In genomic region chr4:134019210-134019609, GRCm38 (mm10) we compare ENCODE assay signal across 11 mouse cellular contexts. TPM values are rescaled to one million over a fixed set of nuclear protein-coding genes. Genes with fewer than 3 reads are reported as not detected.
DNase-seq lines count a peak whose midpoint lies in the region; ATAC-seq and TF ChIP-seq lines count a peak whose summit lies in the region.
"Had no signal": no experiment of that assay in that cellular context is flagged by ENCODE, and none has a peak within 500 bp of the region (broad histone marks: within the 10 kb centered on the region; RNA-seq: fewer than 3 reads in every experiment).

No protein-coding gene starts in this region.

- peak overlapping the region; percentile 80 for H3K4me2 ChIP-seq in heart, embryonic 11.5 days
- no peak overlapping the region for H3K4me2 ChIP-seq in embryonic facial prominence, embryonic 13.5 days
- peak overlapping the region; percentile 66; the same call in 1 of the 2 replicates for H3K4me2 ChIP-seq in limb, embryonic 12.5 days
- H3K4me2 ChIP-seq in neural tube, embryonic 13.5 days = peak overlapping the region; percentile 55

- WGBS in heart, embryonic 11.5 days (ENCODE audit: insufficient replicate concordance) = 1% methylated on average over 9 of the region's 10 CpGs
- 0% methylated on average over 8 of the region's 10 CpGs for WGBS in embryonic facial prominence, embryonic 13.5 days
- WGBS in limb, embryonic 12.5 days = 4% methylated on average over 10 of the region's 10 CpGs
- 0% methylated on average over 8 of the region's 10 CpGs for WGBS in neural tube, embryonic 13.5 days

- no peak overlapping the region for H3K27ac ChIP-seq in heart, embryonic 11.5 days (ENCODE audit: low read depth, low read length)
- H3K27ac ChIP-seq in embryonic facial prominence, embryonic 13.5 days = no peak overlapping the region
- H3K27ac ChIP-seq in limb, embryonic 12.5 days = no peak overlapping the region
- H3K27ac ChIP-seq in neural tube, embryonic 13.5 days (replicated peaks) = peak overlapping the region; percentile 68
- no peak overlapping the region for H3K27ac ChIP-seq in layer of hippocampus, adult 2 months

- no peak for ATAC-seq in heart, embryonic 11.5 days (replicated peaks; ENCODE audit: insufficient number of reproducible peaks, low FRiP score, low TSS enrichment)
- 0 out of 2 replicates have a peak, but pooled peaks have one; percentile 56 for ATAC-seq in embryonic facial prominence, embryonic 13.5 days (ENCODE audit: insufficient number of reproducible peaks, insufficient read depth, low FRiP score, low TSS enrichment, low read depth)
- no peak for ATAC-seq in limb, embryonic 12.5 days (ENCODE audit: insufficient number of reproducible peaks, insufficient read depth, low FRiP score, low TSS enrichment, low read depth)
- ATAC-seq in neural tube, embryonic 13.5 days (ENCODE audit: low read depth) = peak; percentile 28; the same call in 1 of the 2 replicates

- no peaks in the 10 kb centered on the region for H3K36me3 ChIP-seq in heart, embryonic 11.5 days (ENCODE audit: control insufficient read depth, insufficient read depth, low read length)
- no peaks in the 10 kb centered on the region for H3K36me3 ChIP-seq in embryonic facial prominence, embryonic 13.5 days
- H3K36me3 ChIP-seq in limb, embryonic 12.5 days = no peaks in the 10 kb centered on the region
- H3K36me3 ChIP-seq in neural tube, embryonic 13.5 days = no peaks in the 10 kb centered on the region

- H3K27me3 ChIP-seq in heart, embryonic 11.5 days (ENCODE audit: control insufficient read depth, insufficient read depth, low read length) = peaks cover 26% of the 10 kb centered on the region
- H3K27me3 ChIP-seq in embryonic facial prominence, embryonic 13.5 days = peaks cover 51% of the 10 kb centered on the region
- peaks cover 38% of the 10 kb centered on the region for H3K27me3 ChIP-seq in limb, embryonic 12.5 days
- H3K27me3 ChIP-seq in neural tube, embryonic 13.5 days = peaks cover 25% of the 10 kb centered on the region

- no peaks in the 10 kb centered on the region for H3K9me3 ChIP-seq in heart, embryonic 11.5 days (replicated peaks; ENCODE audit: control insufficient read depth, low read length)
- H3K9me3 ChIP-seq in embryonic facial prominence, embryonic 13.5 days = no peaks in the 10 kb centered on the region
- no peaks in the 10 kb centered on the region for H3K9me3 ChIP-seq in limb, embryonic 12.5 days
- H3K9me3 ChIP-seq in neural tube, embryonic 13.5 days = no peaks in the 10 kb centered on the region

- TF ChIP-seq CTCF in layer of hippocampus, adult 2 months (conservative IDR thresholded peaks at IDR 0.05) = no peak

- intact Hi-C loops in heart, postnatal 36 days (cut with DNase I) = no loop called here
- intact Hi-C loops in left cerebral cortex, postnatal 10 days (cut with DNase I) = no loop called here

- H3K4me3 ChIP-seq in heart, embryonic 11.5 days (ENCODE audit: low read depth, low read length) = peak overlapping the region; percentile 5; the same call in 1 of the 2 replicates
- no peak overlapping the region for H3K4me3 ChIP-seq in embryonic facial prominence, embryonic 13.5 days
- no peak overlapping the region for H3K4me3 ChIP-seq in limb, embryonic 12.5 days (replicated peaks)
- H3K4me3 ChIP-seq in neural tube, embryonic 13.5 days = peak overlapping the region; percentile 22
- no peak overlapping the region for H3K4me3 ChIP-seq in layer of hippocampus, adult 2 months

- H3K9ac ChIP-seq in heart, embryonic 11.5 days (ENCODE audit: low read depth, low read length) = no peak overlapping the region
- no peak overlapping the region for H3K9ac ChIP-seq in embryonic facial prominence, embryonic 13.5 days
- H3K9ac ChIP-seq in limb, embryonic 12.5 days (replicated peaks) = no peak overlapping the region
- peak overlapping the region; percentile 27 for H3K9ac ChIP-seq in neural tube, embryonic 13.5 days

- peaks cover 44% of the 10 kb centered on the region for H3K4me1 ChIP-seq in heart, embryonic 11.5 days (ENCODE audit: control insufficient read depth, insufficient read depth, low read length)
- peaks cover 24% of the 10 kb centered on the region for H3K4me1 ChIP-seq in embryonic facial prominence, embryonic 13.5 days
- H3K4me1 ChIP-seq in limb, embryonic 12.5 days (replicated peaks) = peaks cover 49% of the 10 kb centered on the region
- H3K4me1 ChIP-seq in neural tube, embryonic 13.5 days (replicated peaks) = peaks cover 43% of the 10 kb centered on the region

- no peak for DNase-seq in heart, postnatal 36 days
- no peak for DNase-seq in layer of hippocampus, adult 2 months (ENCODE audit: low spot score in 2 of 2)
- no peak for DNase-seq in left cerebral cortex, postnatal 10 days (ENCODE audit: extremely low spot score in 1 of 2, low spot score in 2 of 2)
- no peak for DNase-seq in kidney, adult 9 months
- DNase-seq: kidney, postnatal 14 days; lung, adult 18-20 months had no signal

RNA-seq across cellular contexts. Expression of gene Lin28a, which starts 0.6 kb away (rescaled TPM):
- 0.21 and 0.30 TPM in 2 replicates for polyA plus RNA-seq in heart, embryonic 11.5 days (2014; fragmentation: Nextera tagmentation; extraction: Ambion mirVana)
- total RNA-seq in heart, postnatal 36 days (2021) = not detected
- polyA plus RNA-seq in embryonic facial prominence, embryonic 13.5 days (2015; fragmentation: Nextera tagmentation; extraction: Ambion mirVana) = not detected in 2 replicates
- 0.42 and 0.51 TPM in 2 replicates for polyA plus RNA-seq in limb, embryonic 12.5 days (2016; fragmentation: Nextera tagmentation; extraction: Ambion mirVana)
- polyA plus RNA-seq in neural tube, embryonic 13.5 days (2015; fragmentation: Nextera tagmentation; extraction: Ambion mirVana) = 0.17 and 0.32 TPM in 2 replicates
- not detected for total RNA-seq in layer of hippocampus, adult 2 months (2021)
- total RNA-seq in left cerebral cortex, postnatal 10 days (2021) = not detected
- total RNA-seq: heart, adult 8-10 months had no signal

RNA-seq across cellular contexts. Expression of gene Dhdds, which starts 18.5 kb away (rescaled TPM):
- 35.3 and 35.6 TPM in 2 replicates for polyA plus RNA-seq in heart, embryonic 11.5 days (2014; fragmentation: Nextera tagmentation; extraction: Ambion mirVana)
- 10 to 100 TPM; 29.9 to 32.4 TPM for total RNA-seq in heart, postnatal 36 days (2021)
- polyA plus RNA-seq in embryonic facial prominence, embryonic 13.5 days (2015; fragmentation: Nextera tagmentation; extraction: Ambion mirVana) = 45.1 and 49.9 TPM in 2 replicates
- polyA plus RNA-seq in limb, embryonic 12.5 days (2016; fragmentation: Nextera tagmentation; extraction: Ambion mirVana) = 40.4 and 49.7 TPM in 2 replicates
- 41.0 and 44.3 TPM in 2 replicates for polyA plus RNA-seq in neural tube, embryonic 13.5 days (2015; fragmentation: Nextera tagmentation; extraction: Ambion mirVana)
- 10 to 100 TPM; 61.7 to 62.9 TPM for total RNA-seq in layer of hippocampus, adult 2 months (2021)
- total RNA-seq in left cerebral cortex, postnatal 10 days (2021) = 10 to 100 TPM; 57.1 to 61.4 TPM

RNA-seq across cellular contexts. Expression of gene Zfp683, which starts 34.4 kb away (rescaled TPM):
- not detected in 2 replicates for polyA plus RNA-seq in heart, embryonic 11.5 days (2014; fragmentation: Nextera tagmentation; extraction: Ambion mirVana)
- total RNA-seq in heart, postnatal 36 days (2021) = not detected
- polyA plus RNA-seq in embryonic facial prominence, embryonic 13.5 days (2015; fragmentation: Nextera tagmentation; extraction: Ambion mirVana) = not detected in 2 replicates
- polyA plus RNA-seq in limb, embryonic 12.5 days (2016; fragmentation: Nextera tagmentation; extraction: Ambion mirVana) = not detected in 2 replicates
- not detected in 2 replicates for polyA plus RNA-seq in neural tube, embryonic 13.5 days (2015; fragmentation: Nextera tagmentation; extraction: Ambion mirVana)
- not detected for total RNA-seq in layer of hippocampus, adult 2 months (2021)
- not detected for total RNA-seq in left cerebral cortex, postnatal 10 days (2021)
- total RNA-seq: heart, adult 8-10 months had no signal

RNA-seq across cellular contexts. Expression of gene Crybg2, which starts 41.4 kb away (rescaled TPM):
- polyA plus RNA-seq in heart, embryonic 11.5 days (2014; fragmentation: Nextera tagmentation; extraction: Ambion mirVana) = 0.52 and 1.1 TPM in 2 replicates
- not detected for total RNA-seq in heart, postnatal 36 days (2021)
- 4.7 and 7.8 TPM in 2 replicates for polyA plus RNA-seq in embryonic facial prominence, embryonic 13.5 days (2015; fragmentation: Nextera tagmentation; extraction: Ambion mirVana)
- 5.6 and 6.1 TPM in 2 replicates for polyA plus RNA-seq in limb, embryonic 12.5 days (2016; fragmentation: Nextera tagmentation; extraction: Ambion mirVana)
- polyA plus RNA-seq in neural tube, embryonic 13.5 days (2015; fragmentation: Nextera tagmentation; extraction: Ambion mirVana) = 1.3 and 1.7 TPM in 2 replicates
- total RNA-seq in layer of hippocampus, adult 2 months (2021) = 1 to 10 TPM; 2.7 to 3.0 TPM
- total RNA-seq in left cerebral cortex, postnatal 10 days (2021) = 1 to 10 TPM; 2.9 to 3.5 TPM

RNA-seq across cellular contexts. Expression of gene Hmgn2, which starts 50.8 kb away (rescaled TPM):
- polyA plus RNA-seq in heart, embryonic 11.5 days (2014; fragmentation: Nextera tagmentation; extraction: Ambion mirVana) = 2,081 and 2,101 TPM in 2 replicates
- total RNA-seq in heart, postnatal 36 days (2021) = 100 to 1,000 TPM; 106 to 128 TPM
- 2,594 and 2,669 TPM in 2 replicates for polyA plus RNA-seq in embryonic facial prominence, embryonic 13.5 days (2015; fragmentation: Nextera tagmentation; extraction: Ambion mirVana)
- 3,165 and 3,185 TPM in 2 replicates for polyA plus RNA-seq in limb, embryonic 12.5 days (2016; fragmentation: Nextera tagmentation; extraction: Ambion mirVana)
- 1,338 and 1,455 TPM in 2 replicates for polyA plus RNA-seq in neural tube, embryonic 13.5 days (2015; fragmentation: Nextera tagmentation; extraction: Ambion mirVana)
- total RNA-seq in layer of hippocampus, adult 2 months (2021) = 100 to 1,000 TPM; 123 to 125 TPM
- total RNA-seq in left cerebral cortex, postnatal 10 days (2021) = 100 to 1,000 TPM; 181 to 183 TPM

Comparison
In these comparisons a context has a peak if more than half of its experiments do, and no peak if none do; other contexts are left out.
1. ATAC-seq: peak in embryonic facial prominence, embryonic 13.5 days (single experiment) and neural tube, embryonic 13.5 days (single experiment); none in heart, embryonic 11.5 days (single experiment) and limb, embryonic 12.5 days (single experiment).
2. H3K4me3 ChIP-seq: peak in heart, embryonic 11.5 days (single experiment) and neural tube, embryonic 13.5 days (single experiment); none in embryonic facial prominence, embryonic 13.5 days (single experiment), limb, embryonic 12.5 days (single experiment) and layer of hippocampus, adult 2 months (single experiment).